Mouse (Mus musculus) midbrain, embryonic 15.5 days (tissue): ENCODE results near the gene Nck2. TPM values are rescaled to one million over a fixed set of nuclear protein-coding genes. Genes with fewer than 3 reads are reported as not detected.

Experiments
- ATAC-seq: fragments of 200-750 bp; cut with Nextera tagmentation; replicated peaks from 2 replicates; pipeline ENCODE4 v1.8.0; 2017; ENCODE audit warnings: moderate TSS enrichment
- H3K27ac ChIP-seq: fragments of 300-500 bp; sonication (generic); 2 replicates; pipeline ENCODE4 v1.5.1; 2015; ENCODE audit warnings: mild to moderate bottlenecking, inconsistent platforms
- H3K27me3 ChIP-seq: fragments of 300-500 bp; sonication (generic); replicated peaks from 2 replicates; pipeline ENCODE4 v1.6.1; 2015; ENCODE audit warnings: inconsistent platforms
- H3K36me3 ChIP-seq: fragments of 300-500 bp; sonication (generic); replicated peaks from 2 replicates; pipeline ENCODE4 v1.6.1; 2015; ENCODE audit warnings: inconsistent platforms
- H3K4me1 ChIP-seq: fragments of 300-500 bp; sonication (generic); 2 replicates; pipeline ENCODE4 v1.6.1; 2015; ENCODE audit warnings: inconsistent platforms
- H3K4me2 ChIP-seq: fragments of 300-500 bp; sonication (generic); 2 replicates; pipeline ENCODE4 v1.6.1; 2015; ENCODE audit warnings: inconsistent platforms, mild to moderate bottlenecking, moderate library complexity
- H3K4me3 ChIP-seq: fragments of 300-500 bp; sonication (generic); 2 replicates; pipeline ENCODE4 v1.5.1; 2015; ENCODE audit warnings: mild to moderate bottlenecking, inconsistent platforms
- H3K9ac ChIP-seq: fragments of 300-500 bp; sonication (generic); 2 replicates; pipeline ENCODE4 v1.6.1; 2015; ENCODE audit warnings: mild to moderate bottlenecking, inconsistent platforms
- H3K9me3 ChIP-seq: fragments of 300-500 bp; sonication (generic); 2 replicates; pipeline ENCODE4 v1.6.1; 2016; ENCODE audit warnings: inconsistent platforms
- WGBS: fragments of 180-500 bp; shearing (Covaris S2); methylation state at CpG from one replicate; pipeline ENCODE4 v1.1.7; 2015; ENCODE audit warnings: mixed read lengths; 5-methylcytosine and 5-hydroxymethylcytosine counted together
- polyA plus RNA-seq: library from polyadenylated mRNA; unstranded; fragments of >200 nt; fragmentation: Nextera tagmentation; extraction: Ambion mirVana; gene quantifications from 2 replicates; pipeline ENCODE4 v1.2.1, GENCODE M21; 2015

Gene Nck2
- polyA plus RNA-seq, 1 experiment from 2014 or later: 35.5 TPM

DNA sequence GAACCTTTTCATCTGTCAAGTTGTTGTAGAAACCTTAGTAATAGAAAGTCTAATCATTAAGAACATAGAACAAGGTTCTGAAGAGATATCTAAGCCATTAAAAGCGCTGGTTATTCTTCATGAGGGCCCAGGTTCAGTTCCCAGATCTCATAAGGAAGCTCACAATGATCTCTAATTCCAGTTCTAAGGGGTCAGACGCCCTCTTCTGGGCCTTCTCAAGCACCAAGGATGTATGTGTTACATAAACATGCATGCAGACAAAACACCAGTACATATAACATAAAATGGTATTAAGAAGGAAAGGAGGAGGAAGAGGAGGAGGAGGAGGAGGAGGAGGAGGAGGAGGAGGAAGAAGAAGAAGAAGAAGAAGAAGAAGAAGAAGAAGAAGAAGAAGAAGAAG, 145.5 kb downstream of the Nck2 start:
- Histone ChIP-seq H3K4me1 (no peaks in the 10 kb centered on the region), H3K27ac (no peak overlapping the region), H3K4me2 (no peak overlapping the region), H3K27me3 (no peaks in the 10 kb centered on the region), H3K4me3 (no peak overlapping the region), H3K9me3 (no peaks in the 10 kb centered on the region), H3K36me3 (no peaks in the 10 kb centered on the region), H3K9ac (no peak overlapping the region)
- 54% methylated on average over 2 of the region's 2 CpGs for WGBS
- ATAC-seq: no peak

DNA sequence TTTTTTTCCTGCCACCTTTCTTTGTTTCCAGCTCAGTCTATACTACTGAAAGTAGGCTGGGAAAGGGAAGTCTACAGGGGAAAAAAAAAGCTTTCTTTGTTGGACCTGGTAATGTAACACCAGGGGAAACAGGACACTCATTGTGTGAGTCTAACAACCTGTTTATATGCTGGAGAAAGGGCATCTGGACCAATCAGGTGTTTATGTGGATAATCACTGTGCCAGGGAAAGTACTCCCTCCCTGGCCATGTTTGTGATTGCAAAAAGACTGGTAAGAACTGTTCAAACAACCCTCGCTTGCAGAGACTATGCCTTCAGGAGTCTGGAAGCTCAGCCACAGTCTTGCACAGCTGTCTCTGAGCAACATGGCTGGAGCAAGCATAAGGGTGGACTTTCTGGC, 146.3 kb downstream of the Nck2 start:
- no peaks in the 10 kb centered on the region for H3K27me3 ChIP-seq
- H3K4me1 ChIP-seq: 0 out of 2 replicates have a peak, but pooled peaks cover 3% of the 10 kb centered on the region
- no peak overlapping the region for H3K4me2 ChIP-seq
- no peaks in the 10 kb centered on the region for H3K36me3 ChIP-seq
- ATAC-seq: 0 out of 2 replicates have a peak, but pooled peaks have one; percentile 14
- no peaks in the 10 kb centered on the region for H3K9me3 ChIP-seq
- H3K4me3 ChIP-seq: no peak overlapping the region
- H3K9ac ChIP-seq: no peak overlapping the region
- 64% methylated on average over 1 of the region's 1 CpGs for WGBS
- H3K27ac ChIP-seq: no peak overlapping the region

DNA sequence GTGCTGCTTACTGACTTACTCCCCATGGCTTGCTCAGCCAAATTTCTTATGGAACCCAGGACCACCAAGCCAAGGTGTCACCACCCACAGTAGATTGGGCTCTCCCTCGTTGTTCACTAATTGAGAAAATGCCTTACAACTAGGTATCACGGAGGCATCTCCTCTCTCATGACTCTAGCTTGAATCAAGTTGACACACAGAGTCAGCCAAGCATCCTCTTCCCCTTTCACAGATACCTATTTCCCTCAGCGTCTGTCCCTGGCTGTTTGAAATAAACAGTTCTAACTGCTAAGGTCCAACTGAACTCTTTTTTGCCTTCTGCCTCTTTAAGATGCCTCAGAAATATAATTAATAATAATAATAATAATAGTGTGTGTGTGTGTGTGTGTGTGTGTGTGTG, 148.7 kb downstream of the Nck2 start:
- Histone ChIP-seq H3K9me3 (no peaks in the 10 kb centered on the region), H3K4me3 (no peak overlapping the region), H3K27ac (no peak overlapping the region), H3K4me1 (0 out of 2 replicates have a peak, but pooled peaks cover 3% of the 10 kb centered on the region), H3K4me2 (no peak overlapping the region), H3K27me3 (no peaks in the 10 kb centered on the region), H3K9ac (no peak overlapping the region), H3K36me3 (no peaks in the 10 kb centered on the region)
- WGBS: 82% methylated on average over 3 of the region's 3 CpGs
- no peak for ATAC-seq

DNA sequence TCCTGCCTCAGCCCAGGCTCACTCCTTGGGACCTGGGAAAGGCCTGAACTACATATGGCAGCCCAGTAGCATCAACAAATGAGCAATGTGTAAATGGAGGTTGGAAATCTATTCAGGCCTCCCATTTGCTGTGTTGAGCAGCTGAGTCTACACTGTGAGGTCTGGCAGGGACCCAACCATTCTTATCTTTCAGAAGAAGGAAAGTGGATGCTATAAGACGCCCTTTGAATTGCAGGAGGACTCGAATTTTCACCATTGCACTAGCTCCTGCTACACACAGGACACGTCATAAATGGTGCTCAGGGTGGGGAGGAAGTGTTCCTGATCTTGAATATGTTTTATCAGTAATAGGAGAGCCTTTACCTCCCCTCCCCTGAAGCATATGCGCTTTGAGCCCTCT, 150.4 kb downstream of the Nck2 start:
- Histone ChIP-seq H3K4me2 (no peak overlapping the region), H3K9ac (no peak overlapping the region), H3K9me3 (no peaks in the 10 kb centered on the region), H3K27me3 (no peaks in the 10 kb centered on the region), H3K4me1 (0 out of 2 replicates have a peak, but pooled peaks cover 3% of the 10 kb centered on the region), H3K4me3 (no peak overlapping the region), H3K36me3 (no peaks in the 10 kb centered on the region), H3K27ac (no peak overlapping the region)
- ATAC-seq: 0 out of 2 replicates have a peak, but pooled peaks have one; percentile 24
- WGBS: 75% methylated on average over 4 of the region's 4 CpGs

GRCm38 (mm10) chr1:43597731-43598130, 153.4 kb downstream of the Nck2 start:
- H3K27me3 ChIP-seq: no peaks in the 10 kb centered on the region
- H3K36me3 ChIP-seq: no peaks in the 10 kb centered on the region
- no peak overlapping the region for H3K4me3 ChIP-seq
- H3K4me1 ChIP-seq: 0 out of 2 replicates have a peak, but pooled peaks cover 3% of the 10 kb centered on the region
- ATAC-seq: no peak
- 0 out of 2 replicates have a peak, but pooled peaks cover 2% of the 10 kb centered on the region for H3K9me3 ChIP-seq
- no peak overlapping the region for H3K4me2 ChIP-seq
- H3K9ac ChIP-seq: no peak overlapping the region
- H3K27ac ChIP-seq: no peak overlapping the region

GRCm38 (mm10) chr1:43599483-43599882, 155.1 kb downstream of the Nck2 start:
- Histone ChIP-seq H3K9me3 (0 out of 2 replicates have a peak, but pooled peaks cover 2% of the 10 kb centered on the region), H3K4me2 (no peak overlapping the region), H3K4me1 (0 out of 2 replicates have a peak, but pooled peaks cover 3% of the 10 kb centered on the region), H3K27me3 (no peaks in the 10 kb centered on the region), H3K36me3 (no peaks in the 10 kb centered on the region), H3K4me3 (no peak overlapping the region), H3K9ac (no peak overlapping the region), H3K27ac (no peak overlapping the region)
- no peak for ATAC-seq

- Histone ChIP-seq H3K9ac (no peak overlapping the region), H3K27me3 (no peaks in the 10 kb centered on the region), H3K9me3 (0 out of 2 replicates have a peak, but pooled peaks cover 2% of the 10 kb centered on the region), H3K27ac (no peak overlapping the region), H3K4me3 (no peak overlapping the region), H3K4me2 (no peak overlapping the region), H3K4me1 (no peaks in the 10 kb centered on the region), H3K36me3 (no peaks in the 10 kb centered on the region)
- no peak for ATAC-seq
- 48% methylated on average over 8 of the region's 8 CpGs for WGBS
Measured at GRCm38 (mm10) chr1:43601054-43601453, 156.7 kb downstream of the Nck2 start.

DNA sequence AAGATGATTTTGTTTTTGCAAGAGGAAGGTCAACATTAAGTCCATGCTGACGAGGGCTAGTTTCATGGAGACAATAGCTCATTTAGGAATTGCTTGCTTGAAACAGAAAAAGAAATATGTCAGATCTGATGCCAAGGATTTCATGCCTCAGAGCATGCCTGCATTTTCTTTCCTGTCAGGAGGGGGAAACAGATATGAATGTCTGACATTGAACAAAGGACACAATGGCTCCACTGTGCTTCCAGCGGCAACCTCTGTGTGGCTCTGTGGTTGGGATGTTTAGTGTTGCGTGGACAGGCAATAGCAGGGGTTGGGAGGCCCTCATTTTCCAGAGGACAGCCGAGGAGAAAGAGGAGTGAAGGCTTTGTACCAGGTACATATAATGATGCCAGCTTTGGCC, 171.6 kb downstream of the Nck2 start:
- no peak overlapping the region for H3K4me3 ChIP-seq
- H3K27ac ChIP-seq: no peak overlapping the region
- WGBS: 52% methylated on average over 4 of the region's 4 CpGs
- H3K36me3 ChIP-seq: no peaks in the 10 kb centered on the region
- H3K9ac ChIP-seq: no peak overlapping the region
- no peaks in the 10 kb centered on the region for H3K9me3 ChIP-seq
- H3K27me3 ChIP-seq: no peaks in the 10 kb centered on the region
- no peak for ATAC-seq
- no peak overlapping the region for H3K4me2 ChIP-seq
- H3K4me1 ChIP-seq: no peaks in the 10 kb centered on the region

Other genes with a start within 250 kb of the Nck2 start
- 24.7 and 25.7 TPM in 2 replicates for gene Fhl2, start 247.6 kb upstream of the Nck2 start, polyA plus RNA-seq